Mouse (Mus musculus) cerebellum, adult 11-12 months (tissue): ENCODE measurements around the gene 2810408A11Rik.
A peak's percentile ranks its signal among the peaks of the same experiment; 100 is the strongest.
"Not testable (repeated sequence)": the region's sequence is repeated elsewhere in the genome, so short reads cannot be mapped to it uniquely, and the experiment has no call there.

Experiments
- DNase-seq: peaks from one replicate; pipeline ENCODE4 v3.0.0; 2022

The 2810408A11Rik gene

GRCm38 (mm10) chr11:69930967-69931537, 30.3 kb upstream of the 2810408A11Rik start:
- DNase-seq = no peak

DNA sequence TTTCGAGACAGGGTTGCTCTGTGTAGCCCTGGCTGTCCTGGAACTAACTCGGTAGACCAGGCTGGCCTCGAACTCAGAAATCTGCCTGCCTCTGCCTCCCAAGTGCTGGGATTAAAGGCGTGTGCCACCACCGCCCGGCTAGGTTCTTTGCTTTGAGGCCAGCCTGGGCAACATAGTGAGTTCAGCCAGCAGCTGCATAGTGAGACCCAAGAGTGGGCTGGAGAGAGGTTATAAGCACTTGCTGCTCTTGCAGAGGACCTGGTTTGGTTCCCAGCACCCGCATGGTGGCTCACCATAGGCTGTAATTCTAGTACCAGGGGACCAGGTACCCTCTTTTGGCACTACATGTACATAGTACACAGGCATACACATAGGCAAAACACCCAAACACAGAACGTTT, 29.4 kb upstream of the 2810408A11Rik start:
- not testable (repeated sequence) for DNase-seq

DNA sequence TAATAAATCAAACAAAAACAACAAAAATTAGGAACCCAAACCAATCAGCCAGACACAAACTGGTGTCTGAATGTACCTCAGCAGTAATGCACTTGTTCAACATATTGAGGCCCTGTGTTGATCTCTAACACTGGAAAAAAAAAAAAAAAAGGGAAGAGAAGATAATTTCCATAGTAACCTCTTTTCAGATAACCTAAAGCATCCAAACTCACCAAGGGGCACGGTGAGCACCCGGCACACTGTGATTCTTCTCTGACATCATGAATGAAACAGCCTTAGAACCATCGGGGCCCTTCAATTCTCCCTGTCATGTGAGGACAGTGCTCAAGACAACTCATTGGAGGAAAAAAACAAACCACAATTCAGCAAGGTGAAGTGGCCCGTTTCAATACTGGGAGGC, 28.9 kb upstream of the 2810408A11Rik start:
- no peak for DNase-seq

DNA sequence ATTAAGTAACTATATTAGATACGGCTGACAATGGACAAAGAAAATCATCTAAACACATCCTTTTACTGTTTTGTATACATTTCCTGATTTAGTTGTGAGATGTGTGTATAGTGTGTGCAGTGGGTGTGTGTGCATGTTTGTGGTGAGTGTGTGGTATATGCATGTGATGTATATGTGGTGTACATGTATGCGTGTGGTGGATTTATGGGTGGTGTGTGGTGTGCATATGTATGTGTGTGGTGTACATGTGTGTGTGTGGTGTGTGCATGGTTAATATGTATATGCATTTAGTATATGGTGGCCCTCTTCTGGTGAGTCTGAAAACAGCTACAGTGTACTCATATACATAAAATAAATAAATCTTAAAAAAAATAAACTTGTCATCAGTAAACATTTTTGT, 26.7 kb upstream of the 2810408A11Rik start:
- no peak for DNase-seq

GRCm38 (mm10) chr11:69922796-69923195, 22.0 kb upstream of the 2810408A11Rik start:
- DNase-seq = no peak

DNA sequence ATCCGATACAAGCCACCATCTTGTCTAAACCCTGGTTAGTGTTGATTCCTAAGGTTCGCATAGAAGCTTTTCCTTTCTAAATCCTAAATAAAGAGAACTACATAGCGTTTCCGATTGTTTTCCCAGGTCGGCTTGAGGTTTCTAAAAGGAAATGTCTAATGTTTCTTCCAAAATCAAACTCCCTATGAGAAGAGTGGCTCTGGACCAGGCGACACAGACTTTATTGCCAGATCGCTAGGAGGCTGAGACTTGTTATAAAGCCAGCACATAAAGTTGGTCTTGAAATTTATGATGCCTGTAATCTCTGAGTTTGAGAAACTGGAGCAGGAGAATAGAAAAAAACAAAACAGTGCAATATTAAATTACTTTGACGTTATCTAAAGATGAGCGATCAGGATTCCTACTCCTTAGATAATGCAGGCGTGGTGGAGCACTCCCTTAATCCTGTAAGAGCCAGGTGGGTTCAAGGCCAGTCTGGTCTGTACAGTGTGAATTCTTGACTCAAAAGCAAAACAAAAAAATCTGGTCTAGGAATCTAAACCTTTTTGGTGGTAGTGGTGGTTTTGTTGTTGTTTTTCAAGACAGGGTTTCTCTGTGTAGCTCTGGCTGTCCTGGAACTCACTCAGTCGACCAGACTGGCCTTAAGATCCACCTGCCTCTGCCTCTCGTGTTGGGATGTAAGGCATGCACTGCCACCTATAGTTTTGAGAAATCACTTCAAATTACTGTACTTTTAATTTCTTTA, 21.4 kb upstream of the 2810408A11Rik start:
- no peak for DNase-seq

GRCm38 (mm10) chr11:69921114-69922011, 20.6 kb upstream of the 2810408A11Rik start, which contains the start of gene Eif5a:
Gene Eif5a (minus strand): TSS chr11:69921958.
- peak; percentile 100 for DNase-seq

GRCm38 (mm10) chr11:69920266-69921031, 19.7 kb upstream of the 2810408A11Rik start:
- DNase-seq = peak; percentile 77

DNA sequence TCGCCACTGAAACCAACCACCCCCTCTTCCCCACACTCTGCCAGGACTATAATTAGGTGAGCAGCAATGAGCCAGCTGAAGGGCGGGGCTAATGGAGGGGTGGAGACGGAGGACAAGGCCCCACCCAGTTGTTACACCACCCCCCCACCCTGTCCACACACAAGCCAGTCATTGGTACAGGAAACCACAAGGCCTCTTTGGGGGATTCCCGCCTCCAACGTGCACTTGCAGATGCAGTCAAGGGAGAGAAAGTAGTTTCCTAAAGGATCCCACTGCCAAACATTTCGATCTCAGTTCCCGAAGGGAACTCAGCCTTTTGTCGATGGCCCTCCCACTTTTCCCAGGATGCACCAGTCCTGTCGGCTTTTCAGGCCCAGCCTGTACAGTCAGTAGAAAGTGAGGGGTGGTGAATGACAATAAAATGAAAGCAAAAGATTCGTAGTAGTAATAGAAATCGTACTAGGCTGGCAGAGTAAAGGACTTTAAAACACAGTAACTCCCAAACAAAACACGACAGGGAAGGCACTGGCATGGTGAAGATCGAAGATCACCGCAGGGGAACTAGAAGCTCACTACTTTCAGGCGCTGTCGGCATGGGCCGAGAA, 19.0 kb upstream of the 2810408A11Rik start:
- DNase-seq = peak; percentile 67

DNA sequence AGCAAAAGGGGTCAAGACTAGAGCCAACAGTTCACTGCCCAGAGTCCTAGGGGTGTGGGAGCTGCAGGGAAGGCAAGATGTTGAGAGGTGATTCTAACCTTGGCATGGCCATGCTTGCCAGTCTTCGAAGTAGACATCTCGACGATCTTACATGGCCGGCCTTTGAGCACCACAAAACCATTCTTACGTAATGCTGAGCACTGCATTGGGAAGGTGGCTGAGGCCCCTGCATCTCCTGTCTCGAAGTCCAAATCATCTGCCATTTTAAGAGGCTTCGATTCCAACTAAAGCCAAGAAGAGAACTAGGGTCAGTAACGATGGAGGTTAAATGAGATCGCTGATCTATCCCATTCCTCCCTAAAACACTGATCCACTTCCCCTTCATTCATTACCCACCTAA, 18.3 kb upstream of the 2810408A11Rik start:
- no peak for DNase-seq

DNA sequence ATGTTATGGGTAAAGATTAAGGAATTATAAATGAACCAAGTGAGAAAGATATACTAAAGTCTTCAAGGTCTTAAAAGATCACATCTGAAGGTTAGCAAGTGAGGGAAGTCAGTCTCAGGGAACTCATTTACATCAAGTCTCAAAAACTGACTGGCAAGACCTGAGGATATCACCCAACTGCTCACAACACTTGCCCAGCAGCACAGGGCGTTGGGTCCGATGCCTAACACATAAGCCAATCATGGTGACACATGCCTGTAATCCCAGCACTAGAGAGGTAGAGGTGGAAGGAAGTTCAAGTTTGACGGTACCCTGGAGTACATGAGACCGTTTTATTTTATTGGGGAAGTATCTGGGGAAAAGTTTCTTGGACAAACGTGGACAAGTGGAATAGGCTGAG, 17.3 kb upstream of the 2810408A11Rik start:
- no peak for DNase-seq

DNA sequence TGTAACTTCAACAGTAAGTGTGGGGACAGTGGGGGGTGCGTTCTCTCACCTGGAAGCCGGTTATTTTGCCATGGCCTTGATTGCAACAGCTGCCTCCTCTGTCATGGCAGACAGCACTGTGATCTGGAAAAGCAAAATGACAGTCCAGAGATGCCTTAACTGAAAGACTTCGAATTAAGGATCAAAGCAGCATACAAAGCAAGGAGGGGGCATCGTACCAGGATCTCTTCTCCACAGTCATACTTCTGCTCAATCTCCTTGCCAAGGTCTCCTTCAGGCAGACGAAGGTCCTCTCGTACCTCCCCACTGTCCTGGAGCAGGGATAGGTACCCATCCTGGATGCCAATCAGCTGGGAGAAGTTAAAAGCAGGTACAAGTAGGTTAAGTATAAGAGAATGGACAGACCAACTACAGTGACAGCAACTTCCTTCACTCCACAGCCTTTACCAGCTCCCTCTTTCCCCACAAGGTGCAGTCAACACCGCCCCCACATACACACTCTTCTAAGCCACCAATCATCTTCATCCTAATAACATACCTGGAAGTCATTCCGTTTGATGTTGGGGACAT, 16.7 kb upstream of the 2810408A11Rik start:
- no peak for DNase-seq

DNA sequence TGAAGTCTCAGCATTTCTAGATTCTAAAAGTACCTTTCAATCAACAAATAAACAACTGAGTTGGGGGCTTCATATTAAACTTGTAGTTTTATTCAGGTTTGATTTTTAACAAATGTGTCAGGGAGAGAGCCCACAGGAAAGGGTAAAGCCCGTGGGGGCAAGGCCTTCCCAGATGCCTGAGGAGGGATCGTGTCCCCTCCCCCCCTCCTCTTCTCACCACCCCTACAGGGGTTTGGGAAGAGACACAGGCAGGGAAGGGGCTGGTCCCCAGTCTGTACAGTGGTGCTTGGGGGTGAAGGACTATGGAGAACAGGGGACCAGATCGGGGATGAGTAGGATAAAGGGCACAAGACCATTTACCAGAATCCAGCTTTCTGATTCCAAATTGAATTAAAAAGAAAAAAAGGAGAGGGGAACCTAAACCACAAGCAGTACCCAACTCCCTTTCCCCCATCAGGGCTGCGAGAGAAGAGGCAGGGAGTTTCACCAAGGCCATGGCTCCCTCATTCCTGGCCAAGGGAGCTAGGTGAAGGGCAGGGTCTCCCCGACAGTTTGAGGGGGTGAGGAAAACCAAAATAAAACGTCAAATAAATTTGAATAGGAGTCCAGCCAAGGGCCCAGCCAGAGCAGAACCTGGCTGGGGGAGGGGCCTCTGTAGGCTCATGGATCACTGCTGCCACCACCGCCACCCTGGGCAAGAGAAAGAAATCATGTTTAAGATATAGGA, 16.0 kb upstream of the 2810408A11Rik start:
- not testable (repeated sequence) for DNase-seq

- no peak for DNase-seq
These were observed 15.2 kb upstream of the 2810408A11Rik start for GRCm38 (mm10) chr11:69915667-69916627.

DNA sequence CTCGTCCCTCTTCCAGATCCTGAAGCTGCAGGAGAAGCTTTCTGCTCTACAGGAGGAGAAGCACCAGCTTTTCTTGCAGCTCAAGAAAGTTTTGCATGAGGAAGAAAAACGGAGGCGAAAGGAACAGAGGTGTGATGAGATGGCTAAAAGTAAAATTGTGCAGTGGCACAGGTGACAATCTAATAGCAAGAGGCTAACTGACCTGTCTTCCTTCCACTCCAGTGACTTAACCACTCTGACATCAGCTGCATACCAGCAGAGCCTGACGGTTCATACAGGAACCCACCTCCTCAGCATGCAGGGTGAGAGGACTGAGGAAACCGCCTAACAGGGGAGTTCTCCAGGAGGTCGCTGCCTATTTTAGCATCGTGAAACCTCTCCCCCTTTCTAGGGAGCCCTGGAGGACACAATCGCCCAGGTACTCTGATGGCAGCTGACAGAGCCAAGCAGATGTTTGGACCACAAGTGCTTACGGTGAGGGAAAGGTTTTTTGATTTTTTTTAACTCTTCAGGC, 14.2 kb upstream of the 2810408A11Rik start:
- DNase-seq = no peak

GRCm38 (mm10) chr11:69914372-69914764, 13.6 kb upstream of the 2810408A11Rik start:
- DNase-seq = no peak

DNA sequence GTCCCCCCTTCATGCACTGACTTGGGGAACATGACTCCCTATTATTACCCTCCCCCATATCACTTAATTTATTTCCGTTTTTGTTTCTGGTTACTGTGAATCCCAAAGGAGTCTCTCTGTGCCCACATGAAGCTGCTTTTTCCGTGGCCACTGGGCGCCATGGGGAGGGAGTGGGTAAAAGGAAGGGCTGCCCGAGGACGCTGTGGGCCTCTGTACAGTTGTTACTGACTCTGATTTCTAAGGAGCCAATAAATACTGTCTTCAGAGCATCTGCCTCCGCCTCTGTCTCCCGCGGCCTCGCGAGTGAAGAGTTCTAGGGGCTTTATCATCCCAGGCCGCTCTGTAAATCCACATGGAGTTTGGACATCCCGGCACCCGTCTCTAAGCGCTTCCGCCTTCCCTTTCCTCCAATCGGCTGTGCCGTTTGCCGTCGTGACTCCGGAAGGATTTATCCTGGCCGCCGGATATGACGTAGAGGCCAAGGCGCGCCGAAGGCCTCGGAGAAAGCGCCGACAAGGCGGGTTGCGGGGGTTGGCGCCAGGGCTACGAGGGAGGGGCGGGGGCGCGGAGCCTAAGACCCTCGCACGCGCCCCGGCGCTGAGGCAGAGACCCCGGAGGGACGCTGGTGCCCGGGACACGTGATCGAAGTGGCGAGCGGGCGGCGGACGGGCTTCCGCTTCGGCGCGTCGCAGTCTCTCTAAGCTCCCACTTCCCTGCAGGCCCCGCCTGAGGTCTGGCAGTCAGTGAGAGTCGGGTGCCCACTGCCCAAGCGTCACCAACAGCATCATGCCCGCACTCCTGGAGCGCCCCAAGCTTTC, 13.0 kb upstream of the 2810408A11Rik start, which contains the start of gene Gps2:
Gene Gps2 (plus strand): TSS at position 335 of the 818 bp plus-strand sequence.
- DNase-seq = peak; percentile 93

DNA sequence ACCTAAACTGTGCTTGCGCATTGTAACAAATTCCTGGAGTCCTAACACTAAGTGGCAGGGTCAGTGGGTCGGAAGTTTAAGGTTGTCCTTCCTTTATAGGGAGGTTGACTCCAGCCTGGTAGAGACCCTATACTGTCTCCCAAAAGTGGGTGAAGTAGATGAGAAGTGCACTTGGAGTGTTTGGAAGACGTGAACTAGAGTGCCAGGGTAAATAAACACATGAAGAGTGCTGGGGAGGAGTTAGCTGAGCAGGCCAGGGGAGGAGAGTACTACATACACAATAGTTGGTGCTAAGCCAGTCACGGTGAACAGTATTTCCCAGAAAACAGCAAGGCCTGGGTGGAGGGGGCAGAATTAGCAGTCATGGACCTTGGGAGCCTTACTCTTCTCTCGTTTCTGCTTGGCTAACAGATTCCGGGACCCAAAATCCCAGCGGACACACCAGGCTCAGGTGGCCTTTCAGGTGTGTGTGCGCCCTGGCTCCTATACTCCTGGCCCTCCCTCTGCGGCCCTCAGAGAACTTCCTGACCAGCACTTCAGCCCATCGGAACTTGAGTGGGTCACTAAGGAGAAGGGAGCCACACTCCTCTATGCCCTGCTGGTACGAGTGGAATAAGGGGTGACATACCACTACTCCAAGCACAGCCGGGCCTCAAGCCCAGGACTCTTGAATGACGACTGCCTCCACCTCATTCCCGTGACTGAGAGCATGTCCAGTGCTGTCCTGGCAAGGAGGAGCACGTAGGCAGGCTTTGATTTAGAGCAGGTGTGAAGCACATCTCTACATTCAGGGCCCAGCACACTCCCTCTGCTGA, 12.1 kb upstream of the 2810408A11Rik start:
- no peak for DNase-seq
